Mouse (Mus musculus) layer of hippocampus, adult 2 months (tissue): Measurements from ENCODE around the gene Pcif1. TPM values are rescaled to one million over a fixed set of nuclear protein-coding genes. Genes with fewer than 3 reads are reported as not detected.

Experiments
- DNase-seq, 2 experiments: peaks; one replicate each; pipeline ENCODE4 v3.0.0; 2022; ENCODE audit warnings: low spot score in 2 of 2
- H3K27ac ChIP-seq: fragments of 200-600 bp; 2 replicates; pipeline ENCODE4 v1.8.1; 2022
- H3K4me3 ChIP-seq: fragments of 200-600 bp; 2 replicates; pipeline ENCODE4 v1.8.1; 2022; ENCODE audit warnings: mild to moderate bottlenecking
- CTCF ChIP-seq: fragments of 200-600 bp; conservative IDR thresholded peaks from 2 replicates; pipeline ENCODE4 v1.8.1; 2022; ENCODE audit warnings: antibody characterized with exemption, mild to moderate bottlenecking, moderate library complexity
- total RNA-seq, 2 experiments: library from RNA; stranded (reverse); gene quantifications; 2 replicates each; pipeline ENCODE4 v1.2.3; 2021

The Pcif1 gene
- total RNA-seq, 2 experiments from 2014 or later = 45.9 to 49.6 TPM

GRCm38 (mm10) chr2:164921984-164922383 is 42.9 kb downstream of the Pcif1 start:
- Histone ChIP-seq H3K27ac (no peak overlapping the region), H3K4me3 (no peak overlapping the region)
- no peak for DNase-seq
- TF ChIP-seq CTCF = no peak

- no peak for TF ChIP-seq CTCF
- no peak overlapping the region for H3K4me3 ChIP-seq
- H3K27ac ChIP-seq = no peak overlapping the region
- DNase-seq = no peak
Observed at GRCm38 (mm10) chr2:164923291-164923690, 44.2 kb downstream of the Pcif1 start.

- H3K27ac ChIP-seq = no peak overlapping the region
- peak; percentile 96 for TF ChIP-seq CTCF
- no peak overlapping the region for H3K4me3 ChIP-seq
- peak; percentile 89 to 92 for DNase-seq
Observed at GRCm38 (mm10) chr2:164924100-164924857, 45.2 kb downstream of the Pcif1 start.

- H3K4me3 ChIP-seq = no peak overlapping the region
- no peak for DNase-seq
- no peak overlapping the region for H3K27ac ChIP-seq
- TF ChIP-seq CTCF = no peak
Observed at GRCm38 (mm10) chr2:164930706-164931581, 51.8 kb downstream of the Pcif1 start.

GRCm38 (mm10) chr2:164933534-164933933 is 54.4 kb downstream of the Pcif1 start:
- DNase-seq = no peak
- Histone ChIP-seq H3K4me3 (no peak overlapping the region), H3K27ac (no peak overlapping the region)
- TF ChIP-seq CTCF = no peak

- H3K4me3 ChIP-seq = no peak overlapping the region
Observed at GRCm38 (mm10) chr2:164935991-164936390, 56.9 kb downstream of the Pcif1 start.

GRCm38 (mm10) chr2:164938146-164939091 is 59.3 kb downstream of the Pcif1 start:
- peak; percentile 39 to 49 for DNase-seq
- TF ChIP-seq CTCF = no peak
- peak overlapping the region; percentile 59 for H3K4me3 ChIP-seq

More at GRCm38 (mm10) chr2:164935991-164936390, 56.9 kb downstream of the Pcif1 start:
- DNase-seq = no peak
- no peak for TF ChIP-seq CTCF
- no peak overlapping the region for H3K27ac ChIP-seq

GRCm38 (mm10) chr2:164939106-164939505 is 60.0 kb downstream of the Pcif1 start:
- peak overlapping the region; percentile 90 for H3K27ac ChIP-seq
- no peak for TF ChIP-seq CTCF
- DNase-seq = peak in 1 of 2 experiments; percentile 22
- H3K4me3 ChIP-seq = peak overlapping the region; percentile 59

More at GRCm38 (mm10) chr2:164938146-164939091, 59.3 kb downstream of the Pcif1 start:
- peak overlapping the region; percentile 90 for H3K27ac ChIP-seq

GRCm38 (mm10) chr2:164940140-164940830 is 61.2 kb downstream of the Pcif1 start, which contains the start of gene Mmp9:
Gene Mmp9, plus strand, starts transcription at chr2:164940780.
- no peak within 1 kb of the TSS for H3K27ac ChIP-seq
- no peak for TF ChIP-seq CTCF
- no peak within 1 kb of the TSS for H3K4me3 ChIP-seq
- DNase-seq = no peak

- H3K4me3 ChIP-seq = no peak overlapping the region
- H3K27ac ChIP-seq = no peak overlapping the region
- DNase-seq = no peak
- TF ChIP-seq CTCF = no peak
Observed at GRCm38 (mm10) chr2:164942692-164943290, 63.7 kb downstream of the Pcif1 start.

Other genes with a start within 250 kb of the Pcif1 start
- gene Wfdc16, start 240.5 kb upstream of the Pcif1 start, total RNA-seq = not detected
- gene Wfdc10, start 223.3 kb upstream of the Pcif1 start, total RNA-seq = not detected
- not detected for gene Wfdc9, start 222.7 kb upstream of the Pcif1 start, total RNA-seq
- not detected for gene Wfdc11, start 205.2 kb upstream of the Pcif1 start, total RNA-seq
- not detected for gene Wfdc13, start 194.2 kb upstream of the Pcif1 start, total RNA-seq
- gene Spint4, start 180.8 kb upstream of the Pcif1 start, total RNA-seq = not detected
- gene Spint5, start 164.0 kb upstream of the Pcif1 start, total RNA-seq = not detected
- gene Wfdc3, start 133.4 kb upstream of the Pcif1 start, total RNA-seq = 1 to 10 TPM in 1 of 2 experiments, under 1 TPM in 1; 0.64 to 1.3 TPM
- gene Dnttip1, start 133.3 kb upstream of the Pcif1 start, total RNA-seq = 10 to 100 TPM; 40.4 to 41.2 TPM
- 1 to 10 TPM in 1 of 2 experiments, under 1 TPM in 1; 0.76 to 1.6 TPM for gene Ube2c, start 109.4 kb upstream of the Pcif1 start, total RNA-seq
- gene Tnnc2, start 99.3 kb upstream of the Pcif1 start, total RNA-seq = not detected
- gene Snx21, start 93.5 kb upstream of the Pcif1 start, total RNA-seq = 10 to 100 TPM; 39.8 TPM
- gene Acot8, start 74.4 kb upstream of the Pcif1 start, total RNA-seq = 10 to 100 TPM; 25.8 to 32.2 TPM
- 1 to 10 TPM; 7.2 to 8.9 TPM for gene Zswim3, start 74.2 kb upstream of the Pcif1 start, total RNA-seq
- gene Zswim1, start 56.6 kb upstream of the Pcif1 start, total RNA-seq = 10 to 100 TPM; 23.6 to 25.2 TPM
- under 1 TPM; 0.47 to 0.79 TPM for gene Spata25, start 50.8 kb upstream of the Pcif1 start, total RNA-seq
- gene Ctsa, start 46.4 kb upstream of the Pcif1 start, total RNA-seq = 100 to 1,000 TPM; 103 to 108 TPM
- 1 to 10 TPM; 2.8 to 3.6 TPM for gene Neurl2, start 45.8 kb upstream of the Pcif1 start, total RNA-seq
- gene Pltp, start 21.6 kb upstream of the Pcif1 start, total RNA-seq = 10 to 100 TPM; 67.4 to 86.9 TPM
- 10 to 100 TPM; 29.0 to 30.9 TPM for gene Zfp335, start 32.5 kb downstream of the Pcif1 start, total RNA-seq
- gene Mmp9, start 61.5 kb downstream of the Pcif1 start, total RNA-seq = 1 to 10 TPM; 1.4 to 2.2 TPM
- 100 to 1,000 TPM; 406 to 409 TPM for gene Slc12a5, start 81.5 kb downstream of the Pcif1 start, total RNA-seq
- gene Ncoa5, start 155.6 kb downstream of the Pcif1 start, total RNA-seq = 10 to 100 TPM; 57.8 to 63.8 TPM
- gene Cd40, start 176.3 kb downstream of the Pcif1 start, total RNA-seq = under 1 TPM; 0.33 to 0.91 TPM
- gene 1700025C18Rik, start 211.4 kb downstream of the Pcif1 start, total RNA-seq = not detected